Comparison of ENCODE assay signal across 11 mouse cellular contexts in the genomic region with DNA sequence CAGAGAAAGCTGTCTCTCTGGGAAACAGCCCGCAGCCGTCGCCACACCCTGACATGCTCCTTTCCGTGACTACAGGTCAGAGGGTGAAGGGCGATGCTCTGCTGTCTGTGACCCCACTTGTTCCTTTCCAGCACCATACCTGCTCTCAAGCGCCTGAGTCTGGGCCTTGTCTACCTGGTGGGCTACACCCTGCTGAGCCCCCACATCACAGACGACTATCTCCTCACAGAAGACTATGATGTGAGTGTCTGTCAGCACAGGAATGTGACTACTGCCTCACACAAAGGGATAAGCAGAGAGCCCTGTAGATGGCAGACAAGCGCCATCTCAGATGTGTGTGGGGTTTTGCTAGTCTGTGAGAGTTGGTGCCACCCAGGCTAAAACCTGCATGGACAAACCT. TPM values are rescaled to one million over a fixed set of nuclear protein-coding genes. Genes with fewer than 3 reads are reported as not detected.
A peak's percentile ranks its signal among the peaks of the same experiment; 100 is the strongest.
DNase-seq lines count a peak whose midpoint lies in the region; ATAC-seq and TF ChIP-seq lines count a peak whose summit lies in the region.
"Had no signal": no experiment of that assay in that cellular context is flagged by ENCODE, and none has a peak within 500 bp of the region (broad histone marks: within the 10 kb centered on the region; RNA-seq: fewer than 3 reads in every experiment).

No protein-coding gene starts in this region.

- H3K4me2 ChIP-seq in midbrain, postnatal 0 days (ENCODE audit: low read depth, low read length, poor library complexity, severe bottlenecking) = no peak overlapping the region
- no peak overlapping the region for H3K4me2 ChIP-seq in midbrain, embryonic 15.5 days
- no peak overlapping the region for H3K4me2 ChIP-seq in stomach, postnatal 0 days (replicated peaks; ENCODE audit: low read depth)
- H3K4me2 ChIP-seq: hindbrain, embryonic 15.5 days; neural tube, embryonic 12.5 days; stomach, embryonic 15.5 days had no signal

- TF ChIP-seq EP300 in heart, adult 2 months (IDR thresholded peaks at IDR 0.05; ENCODE audit: insufficient read depth, low read depth, low read length) = no peak
- no peak for TF ChIP-seq EP300 in stomach, postnatal 0 days (optimal IDR thresholded peaks at IDR 0.05)

- H3K9ac ChIP-seq in heart, adult 2 months (ENCODE audit: low read depth, low read length) = no peak overlapping the region
- no peak overlapping the region for H3K9ac ChIP-seq in midbrain, postnatal 0 days (replicated peaks; ENCODE audit: low read length, poor library complexity, severe bottlenecking)
- no peak overlapping the region for H3K9ac ChIP-seq in midbrain, embryonic 15.5 days
- no peak overlapping the region for H3K9ac ChIP-seq in stomach, postnatal 0 days (ENCODE audit: low read length)
- H3K9ac ChIP-seq: hindbrain, embryonic 15.5 days; neural tube, embryonic 12.5 days; stomach, embryonic 15.5 days had no signal

- H3K27ac ChIP-seq in heart, adult 2 months = no peak overlapping the region
- no peak overlapping the region for H3K27ac ChIP-seq in midbrain, postnatal 0 days (ENCODE audit: low read depth, low read length)
- H3K27ac ChIP-seq in midbrain, embryonic 15.5 days = no peak overlapping the region
- no peak overlapping the region for H3K27ac ChIP-seq in stomach, postnatal 0 days (replicated peaks)
- H3K27ac ChIP-seq: hindbrain, embryonic 15.5 days; neural tube, embryonic 12.5 days; stomach, embryonic 15.5 days had no signal

- no peak for DNase-seq in heart, adult 2 months
- no peak for DNase-seq in heart, adult 9 months (ENCODE audit: low spot score in 2 of 2)
- DNase-seq in midbrain, postnatal 0 days (ENCODE audit: low spot score) = peak; percentile 48
- DNase-seq in T-cell, adult 2 months (ENCODE audit: low spot score) = peak; percentile 41
- DNase-seq in stomach, postnatal 0 days (ENCODE audit: low spot score) = no peak
- DNase-seq in heart, postnatal 25 days (ENCODE audit: low spot score) = no peak
- no peak for DNase-seq in lung, postnatal 36 days

- no peaks in the 10 kb centered on the region for H3K27me3 ChIP-seq in heart, adult 2 months (ENCODE audit: control insufficient read depth, insufficient read depth, low read length)
- no peaks in the 10 kb centered on the region for H3K27me3 ChIP-seq in midbrain, postnatal 0 days (ENCODE audit: insufficient read depth, low read length)
- H3K27me3 ChIP-seq in midbrain, embryonic 15.5 days (replicated peaks) = no peaks in the 10 kb centered on the region
- no peaks in the 10 kb centered on the region for H3K27me3 ChIP-seq in stomach, postnatal 0 days (ENCODE audit: control insufficient read depth, insufficient read depth, low read length)
- H3K27me3 ChIP-seq: hindbrain, embryonic 15.5 days; neural tube, embryonic 12.5 days; stomach, embryonic 15.5 days had no signal

- H3K4me1 ChIP-seq in heart, adult 2 months (ENCODE audit: control insufficient read depth, insufficient read depth, low read length) = peaks cover 11% of the 10 kb centered on the region; the same call in 1 of the 2 replicates
- H3K4me1 ChIP-seq in midbrain, postnatal 0 days (ENCODE audit: insufficient read depth, low read length) = no peaks in the 10 kb centered on the region
- no peaks in the 10 kb centered on the region for H3K4me1 ChIP-seq in midbrain, embryonic 15.5 days
- no peaks in the 10 kb centered on the region for H3K4me1 ChIP-seq in stomach, postnatal 0 days (replicated peaks; ENCODE audit: control insufficient read depth, insufficient read depth)
- H3K4me1 ChIP-seq: hindbrain, embryonic 15.5 days; stomach, embryonic 15.5 days had no signal

- intact Hi-C loops in heart, adult 2 months (cut with DNase I) = loop anchor here (5.0 kb wide), 1 partner anchor 106 kb away; a partner anchor contains a TSS
- intact Hi-C loops in heart, postnatal 25 days (cut with DNase I) = no loop called here

- no peak for TF ChIP-seq POLR2A in heart, adult 2 months (IDR thresholded peaks at IDR 0.05; ENCODE audit: insufficient read depth, low read depth, low read length)

- TF ChIP-seq CTCF in heart, adult 2 months (IDR thresholded peaks at IDR 0.05) = peak; percentile 39
- TF ChIP-seq CTCF in midbrain, postnatal 0 days (IDR thresholded peaks at IDR 0.05) = peak; percentile 56
- TF ChIP-seq CTCF in stomach, postnatal 0 days (IDR thresholded peaks at IDR 0.05; ENCODE audit: low read depth) = peak; percentile 52

- WGBS in heart, adult 2 months = 76% methylated on average over 8 of the region's 8 CpGs
- 80% methylated on average over 8 of the region's 8 CpGs for WGBS in midbrain, postnatal 0 days
- WGBS in midbrain, embryonic 15.5 days = 77% methylated on average over 8 of the region's 8 CpGs
- WGBS in stomach, postnatal 0 days = 66% methylated on average over 8 of the region's 8 CpGs

- ATAC-seq in midbrain, postnatal 0 days (ENCODE audit: low FRiP score) = no peak
- no peak for ATAC-seq in midbrain, embryonic 15.5 days (replicated peaks)
- ATAC-seq in stomach, postnatal 0 days (ENCODE audit: low FRiP score, low TSS enrichment) = no peak

- no peaks in the 10 kb centered on the region for H3K79me2 ChIP-seq in heart, adult 2 months (replicated peaks; ENCODE audit: control insufficient read depth, insufficient read depth, low read length)

- H3K9me3 ChIP-seq in midbrain, postnatal 0 days (ENCODE audit: low read length) = no peaks in the 10 kb centered on the region
- H3K9me3 ChIP-seq in midbrain, embryonic 15.5 days = no peaks in the 10 kb centered on the region
- no peaks in the 10 kb centered on the region for H3K9me3 ChIP-seq in stomach, postnatal 0 days (ENCODE audit: control insufficient read depth, low read length)
- H3K9me3 ChIP-seq: hindbrain, embryonic 15.5 days; neural tube, embryonic 12.5 days; stomach, embryonic 15.5 days had no signal

- H3K4me3 ChIP-seq in heart, adult 2 months = no peak overlapping the region
- H3K4me3 ChIP-seq in midbrain, postnatal 0 days (ENCODE audit: low read depth, low read length) = no peak overlapping the region
- no peak overlapping the region for H3K4me3 ChIP-seq in midbrain, embryonic 15.5 days
- H3K4me3 ChIP-seq in stomach, postnatal 0 days (ENCODE audit: low read depth, low read length) = no peak overlapping the region
- H3K4me3 ChIP-seq: hindbrain, embryonic 15.5 days; neural tube, embryonic 12.5 days; stomach, embryonic 15.5 days had no signal

- peaks cover 2% of the 10 kb centered on the region for H3K36me3 ChIP-seq in heart, adult 2 months (ENCODE audit: control insufficient read depth, insufficient read depth, low read length)
- H3K36me3 ChIP-seq in midbrain, postnatal 0 days (ENCODE audit: insufficient read depth, low read length) = peaks cover 48% of the 10 kb centered on the region
- H3K36me3 ChIP-seq in midbrain, embryonic 15.5 days (replicated peaks) = peaks cover 36% of the 10 kb centered on the region
- H3K36me3 ChIP-seq in stomach, postnatal 0 days (ENCODE audit: control insufficient read depth, insufficient read depth, low read length) = peaks cover 17% of the 10 kb centered on the region; the same call in 1 of the 2 replicates

RNA-seq across cellular contexts. Expression of a gene that starts 10.6 kb away (rescaled TPM):
- total RNA-seq in heart, adult 2 months (2021) = 10 to 100 TPM; 71.4 to 78.8 TPM
- 51.8 and 79.0 TPM in 2 replicates for polyA plus RNA-seq in heart, adult 2 months (2012; rRNA removed)
- total RNA-seq in midbrain, postnatal 0 days (2014; rRNA removed) = 75.6 and 99.9 TPM in 2 replicates
- polyA plus RNA-seq in midbrain, postnatal 0 days (2015; fragmentation: Nextera tagmentation; extraction: Ambion mirVana) = 87.2 and 89.8 TPM in 2 replicates
- 107 and 109 TPM in 2 replicates for polyA plus RNA-seq in midbrain, embryonic 15.5 days (2015; fragmentation: Nextera tagmentation; extraction: Ambion mirVana)
- polyA plus RNA-seq in stomach, postnatal 0 days (2015; fragmentation: Nextera tagmentation; extraction: Ambion mirVana) = 93.9 and 94.8 TPM in 2 replicates
- total RNA-seq in heart, postnatal 25 days (2021) = 10 to 100 TPM; 72.5 to 75.1 TPM

RNA-seq across cellular contexts. Expression of a gene that starts 10.8 kb away (rescaled TPM):
- total RNA-seq in heart, adult 2 months (2021) = 100 to 1,000 TPM; 260 to 292 TPM
- polyA plus RNA-seq in heart, adult 2 months (2012; rRNA removed) = 184 and 200 TPM in 2 replicates
- 197 and 230 TPM in 2 replicates for total RNA-seq in midbrain, postnatal 0 days (2014; rRNA removed)
- 265 and 269 TPM in 2 replicates for polyA plus RNA-seq in midbrain, postnatal 0 days (2015; fragmentation: Nextera tagmentation; extraction: Ambion mirVana)
- 254 and 256 TPM in 2 replicates for polyA plus RNA-seq in midbrain, embryonic 15.5 days (2015; fragmentation: Nextera tagmentation; extraction: Ambion mirVana)
- 230 and 237 TPM in 2 replicates for polyA plus RNA-seq in stomach, postnatal 0 days (2015; fragmentation: Nextera tagmentation; extraction: Ambion mirVana)
- total RNA-seq in heart, postnatal 25 days (2021) = 100 to 1,000 TPM; 322 to 323 TPM

RNA-seq across cellular contexts. Expression of a gene that starts 37.2 kb away (rescaled TPM):
- 1 to 10 TPM; 3.1 to 4.4 TPM for total RNA-seq in heart, adult 2 months (2021)
- 4.5 and 8.2 TPM in 2 replicates for polyA plus RNA-seq in heart, adult 2 months (2012; rRNA removed)
- 2.3 and 3.4 TPM in 2 replicates for total RNA-seq in midbrain, postnatal 0 days (2014; rRNA removed)
- 3.2 and 4.0 TPM in 2 replicates for polyA plus RNA-seq in midbrain, postnatal 0 days (2015; fragmentation: Nextera tagmentation; extraction: Ambion mirVana)
- polyA plus RNA-seq in midbrain, embryonic 15.5 days (2015; fragmentation: Nextera tagmentation; extraction: Ambion mirVana) = 3.9 and 5.6 TPM in 2 replicates
- polyA plus RNA-seq in stomach, postnatal 0 days (2015; fragmentation: Nextera tagmentation; extraction: Ambion mirVana) = 13.1 and 15.8 TPM in 2 replicates
- total RNA-seq in heart, postnatal 25 days (2021) = 1 to 10 TPM; 4.7 TPM

RNA-seq across cellular contexts. Expression of a gene that starts 38.5 kb away (rescaled TPM):
- 10 to 100 TPM; 34.9 to 40.5 TPM for total RNA-seq in heart, adult 2 months (2021)
- 73.4 and 116 TPM in 2 replicates for polyA plus RNA-seq in heart, adult 2 months (2012; rRNA removed)
- 31.4 and 35.0 TPM in 2 replicates for total RNA-seq in midbrain, postnatal 0 days (2014; rRNA removed)
- polyA plus RNA-seq in midbrain, postnatal 0 days (2015; fragmentation: Nextera tagmentation; extraction: Ambion mirVana) = 40.0 and 43.2 TPM in 2 replicates
- polyA plus RNA-seq in midbrain, embryonic 15.5 days (2015; fragmentation: Nextera tagmentation; extraction: Ambion mirVana) = 45.6 and 51.9 TPM in 2 replicates
- polyA plus RNA-seq in stomach, postnatal 0 days (2015; fragmentation: Nextera tagmentation; extraction: Ambion mirVana) = 78.8 and 79.6 TPM in 2 replicates
- total RNA-seq in heart, postnatal 25 days (2021) = 10 to 100 TPM; 39.6 to 43.9 TPM

RNA-seq across cellular contexts. Expression of a gene that starts 39.8 kb away (rescaled TPM):
- 100 to 1,000 TPM; 280 to 314 TPM for total RNA-seq in heart, adult 2 months (2021)
- 296 and 328 TPM in 2 replicates for polyA plus RNA-seq in heart, adult 2 months (2012; rRNA removed)
- total RNA-seq in midbrain, postnatal 0 days (2014; rRNA removed) = 244 and 246 TPM in 2 replicates
- polyA plus RNA-seq in midbrain, postnatal 0 days (2015; fragmentation: Nextera tagmentation; extraction: Ambion mirVana) = 710 and 723 TPM in 2 replicates
- 668 and 674 TPM in 2 replicates for polyA plus RNA-seq in midbrain, embryonic 15.5 days (2015; fragmentation: Nextera tagmentation; extraction: Ambion mirVana)
- 292 and 310 TPM in 2 replicates for polyA plus RNA-seq in stomach, postnatal 0 days (2015; fragmentation: Nextera tagmentation; extraction: Ambion mirVana)
- total RNA-seq in heart, postnatal 25 days (2021) = 100 to 1,000 TPM; 274 to 277 TPM

Comparison
In these comparisons a context has a peak if more than half of its experiments do, and no peak if none do; other contexts are left out.
1. DNase-seq: peak in midbrain, postnatal 0 days (single experiment) and T-cell, adult 2 months (single experiment); none in heart, adult 2 months (0 of 2), heart, adult 9 months (0 of 2), stomach, postnatal 0 days (single experiment), heart, postnatal 25 days (single experiment) and lung, postnatal 36 days (single experiment).
2. Peak in every context shown above with its lines, with median percentiles within 50 percentile points of each other: CTCF ChIP-seq.